Mouse (Mus musculus): ENCODE results near the gene Rab37. TPM values are rescaled to one million over a fixed set of nuclear protein-coding genes. Genes with fewer than 3 reads are reported as not detected.

Gene Rab37
- polyA plus RNA-seq, 1 experiment from 2014 or later, result 1.2 TPM

- H3K27ac ChIP-seq (replicated peaks; ENCODE audit: low read depth, low read length), result no peak overlapping the region
- no peak for DNase-seq (ENCODE audit: low spot score)
- H3K27me3 ChIP-seq (ENCODE audit: control insufficient read depth, insufficient read depth, low read length), result no peaks in the 10 kb centered on the region
- no peaks in the 10 kb centered on the region for H3K9me3 ChIP-seq (ENCODE audit: control insufficient read depth, low read length)
- no peak overlapping the region for H3K9ac ChIP-seq (ENCODE audit: low read length)
- no peaks in the 10 kb centered on the region for H3K36me3 ChIP-seq (ENCODE audit: control insufficient read depth, insufficient read depth, low read length)
- no peak overlapping the region for H3K4me2 ChIP-seq (ENCODE audit: low read depth, severe bottlenecking)
- WGBS, result 55% methylated on average over 8 of the region's 8 CpGs
- H3K4me3 ChIP-seq (ENCODE audit: low read depth, low read length), result no peak overlapping the region
- ATAC-seq (ENCODE audit: insufficient number of reproducible peaks, low FRiP score, low TSS enrichment, low read depth), result no peak
- peaks cover 22% of the 10 kb centered on the region for H3K4me1 ChIP-seq (ENCODE audit: control insufficient read depth, insufficient read depth, low read length)
Observed at GRCm38 (mm10) chr11:115104769-115105563, 13.7 kb downstream of the Rab37 start.

- peaks cover 11% of the 10 kb centered on the region for H3K4me1 ChIP-seq (ENCODE audit: control insufficient read depth, insufficient read depth, low read length)
- no peak overlapping the region for H3K4me3 ChIP-seq (ENCODE audit: low read depth, low read length)
- H3K36me3 ChIP-seq (ENCODE audit: control insufficient read depth, insufficient read depth, low read length), result no peaks in the 10 kb centered on the region
- no peak overlapping the region for H3K4me2 ChIP-seq (ENCODE audit: low read depth, severe bottlenecking)
- DNase-seq (ENCODE audit: low spot score) (no peak), ATAC-seq (ENCODE audit: insufficient number of reproducible peaks, low FRiP score, low TSS enrichment, low read depth) (no peak)
- no peak overlapping the region for H3K9ac ChIP-seq (ENCODE audit: low read length)
- H3K27me3 ChIP-seq (ENCODE audit: control insufficient read depth, insufficient read depth, low read length), result no peaks in the 10 kb centered on the region
- H3K9me3 ChIP-seq (ENCODE audit: control insufficient read depth, low read length), result no peaks in the 10 kb centered on the region
- H3K27ac ChIP-seq (replicated peaks; ENCODE audit: low read depth, low read length), result no peak overlapping the region
- 78% methylated on average over 2 of the region's 2 CpGs for WGBS
Observed at GRCm38 (mm10) chr11:115106638-115107037, 15.4 kb downstream of the Rab37 start.

DNA sequence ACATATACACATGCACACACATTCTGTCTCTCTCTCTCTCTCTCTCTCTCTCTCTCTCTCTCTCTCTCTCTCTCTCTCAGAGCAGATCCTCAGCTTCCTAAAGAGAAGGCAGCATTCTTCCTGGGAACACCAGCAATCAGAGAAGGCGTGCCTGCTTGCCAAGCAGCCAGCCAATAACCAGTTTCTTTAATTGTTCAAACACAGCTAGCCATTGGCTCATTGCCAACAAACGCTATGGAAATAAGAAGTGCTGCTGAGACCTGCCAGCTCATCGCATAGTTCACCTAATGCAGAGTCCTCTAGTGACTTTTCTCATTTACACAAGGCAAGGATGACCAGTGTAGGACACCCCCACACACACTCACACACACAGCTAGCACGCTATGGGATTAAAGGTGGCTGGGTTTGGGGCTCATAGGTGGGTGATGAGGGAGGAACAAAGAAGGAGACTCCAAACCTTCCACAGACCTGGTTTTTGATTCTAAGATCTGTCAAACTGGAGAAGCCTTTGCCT is 16.2 kb downstream of the Rab37 start:
- H3K27ac ChIP-seq (replicated peaks; ENCODE audit: low read depth, low read length), result no peak overlapping the region
- H3K4me3 ChIP-seq (ENCODE audit: low read depth, low read length), result no peak overlapping the region
- no peaks in the 10 kb centered on the region for H3K27me3 ChIP-seq (ENCODE audit: control insufficient read depth, insufficient read depth, low read length)
- 60% methylated on average over 4 of the region's 4 CpGs for WGBS
- DNase-seq (ENCODE audit: low spot score), result no peak
- no peaks in the 10 kb centered on the region for H3K36me3 ChIP-seq (ENCODE audit: control insufficient read depth, insufficient read depth, low read length)
- H3K9ac ChIP-seq (ENCODE audit: low read length), result no peak overlapping the region
- ATAC-seq (ENCODE audit: insufficient number of reproducible peaks, low FRiP score, low TSS enrichment, low read depth), result no peak
- H3K9me3 ChIP-seq (ENCODE audit: control insufficient read depth, low read length), result no peaks in the 10 kb centered on the region
- H3K4me2 ChIP-seq (ENCODE audit: low read depth, severe bottlenecking), result no peak overlapping the region
- peaks cover 8% of the 10 kb centered on the region; the same call in 1 of the 2 replicates for H3K4me1 ChIP-seq (ENCODE audit: control insufficient read depth, insufficient read depth, low read length)

- peaks cover 8% of the 10 kb centered on the region; the same call in 1 of the 2 replicates for H3K4me1 ChIP-seq (ENCODE audit: control insufficient read depth, insufficient read depth, low read length)
- no peak for DNase-seq (ENCODE audit: low spot score)
- H3K9ac ChIP-seq (ENCODE audit: low read length), result no peak overlapping the region
- H3K9me3 ChIP-seq (ENCODE audit: control insufficient read depth, low read length), result no peaks in the 10 kb centered on the region
- WGBS, result 87% methylated on average over 8 of the region's 8 CpGs
- no peaks in the 10 kb centered on the region for H3K27me3 ChIP-seq (ENCODE audit: control insufficient read depth, insufficient read depth, low read length)
- H3K4me2 ChIP-seq (ENCODE audit: low read depth, severe bottlenecking), result no peak overlapping the region
- H3K36me3 ChIP-seq (ENCODE audit: control insufficient read depth, insufficient read depth, low read length), result no peaks in the 10 kb centered on the region
- H3K27ac ChIP-seq (replicated peaks; ENCODE audit: low read depth, low read length), result no peak overlapping the region
- no peak for ATAC-seq (ENCODE audit: insufficient number of reproducible peaks, low FRiP score, low TSS enrichment, low read depth)
- H3K4me3 ChIP-seq (ENCODE audit: low read depth, low read length), result no peak overlapping the region
Observed at GRCm38 (mm10) chr11:115108176-115108575, 16.9 kb downstream of the Rab37 start.

DNA sequence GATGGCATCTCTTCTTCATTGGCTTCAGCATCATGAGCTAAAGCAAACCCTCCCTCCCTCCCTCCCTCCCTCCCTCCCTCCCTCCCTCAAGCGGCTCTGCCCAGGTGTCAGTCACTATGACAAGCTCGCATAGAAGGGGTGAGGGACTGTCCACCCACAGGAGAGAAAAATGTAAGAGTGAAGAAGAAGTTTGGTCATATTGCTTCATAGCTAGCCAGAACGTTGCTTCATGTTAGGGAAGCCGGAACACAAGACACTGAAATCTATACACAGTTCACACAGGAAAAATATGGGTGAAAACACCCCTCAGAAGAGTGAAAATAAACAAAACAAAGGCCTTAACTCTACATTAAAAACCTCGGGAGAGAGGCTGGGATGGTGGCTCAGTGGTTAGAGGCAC is 19.0 kb downstream of the Rab37 start:
- Histone ChIP-seq H3K9me3 (ENCODE audit: control insufficient read depth, low read length) (no peaks in the 10 kb centered on the region), H3K4me2 (ENCODE audit: low read depth, severe bottlenecking) (no peak overlapping the region), H3K27me3 (ENCODE audit: control insufficient read depth, insufficient read depth, low read length) (no peaks in the 10 kb centered on the region), H3K9ac (ENCODE audit: low read length) (no peak overlapping the region), H3K27ac (replicated peaks; ENCODE audit: low read depth, low read length) (no peak overlapping the region), H3K4me1 (ENCODE audit: control insufficient read depth, insufficient read depth, low read length) (0 out of 2 replicates have a peak, but pooled peaks cover 2% of the 10 kb centered on the region), H3K4me3 (ENCODE audit: low read depth, low read length) (no peak overlapping the region), H3K36me3 (ENCODE audit: control insufficient read depth, insufficient read depth, low read length) (no peaks in the 10 kb centered on the region)
- DNase-seq (ENCODE audit: low spot score), result no peak
- no peak for ATAC-seq (ENCODE audit: insufficient number of reproducible peaks, low FRiP score, low TSS enrichment, low read depth)
- 78% methylated on average over 4 of the region's 5 CpGs for WGBS

GRCm38 (mm10) chr11:115112196-115112595 is 21.0 kb downstream of the Rab37 start:
- ATAC-seq (ENCODE audit: insufficient number of reproducible peaks, low FRiP score, low TSS enrichment, low read depth) (no peak), DNase-seq (ENCODE audit: low spot score) (no peak)
- Histone ChIP-seq H3K9me3 (ENCODE audit: control insufficient read depth, low read length) (no peaks in the 10 kb centered on the region), H3K27me3 (ENCODE audit: control insufficient read depth, insufficient read depth, low read length) (no peaks in the 10 kb centered on the region), H3K9ac (ENCODE audit: low read length) (no peak overlapping the region), H3K4me3 (ENCODE audit: low read depth, low read length) (no peak overlapping the region), H3K27ac (replicated peaks; ENCODE audit: low read depth, low read length) (no peak overlapping the region), H3K4me1 (ENCODE audit: control insufficient read depth, insufficient read depth, low read length) (0 out of 2 replicates have a peak, but pooled peaks cover 2% of the 10 kb centered on the region), H3K4me2 (ENCODE audit: low read depth, severe bottlenecking) (no peak overlapping the region), H3K36me3 (ENCODE audit: control insufficient read depth, insufficient read depth, low read length) (no peaks in the 10 kb centered on the region)
- 43% methylated on average over 3 of the region's 3 CpGs for WGBS

DNA sequence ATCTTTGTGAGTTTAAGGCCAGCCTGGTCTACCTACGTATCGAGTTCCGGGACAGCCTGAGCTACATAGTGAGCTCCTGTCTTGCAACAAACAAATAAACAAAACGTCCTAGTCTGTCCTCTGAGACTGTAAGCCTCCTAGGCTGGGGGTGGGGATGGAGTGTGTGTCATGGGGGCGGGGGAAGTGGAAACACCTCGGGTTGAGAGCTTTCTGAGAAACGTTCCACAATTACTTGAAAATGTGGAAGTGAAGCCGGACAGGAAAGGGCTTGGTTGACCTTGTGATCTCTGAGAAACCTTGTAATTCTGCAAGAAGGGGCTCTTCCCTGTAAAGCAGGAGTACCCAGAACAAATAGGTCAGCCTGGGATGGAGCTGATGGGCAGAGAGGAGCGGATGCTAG is 28.2 kb downstream of the Rab37 start:
- Histone ChIP-seq H3K27me3 (ENCODE audit: control insufficient read depth, insufficient read depth, low read length) (no peaks in the 10 kb centered on the region), H3K36me3 (ENCODE audit: control insufficient read depth, insufficient read depth, low read length) (no peaks in the 10 kb centered on the region), H3K4me1 (ENCODE audit: control insufficient read depth, insufficient read depth, low read length) (no peaks in the 10 kb centered on the region), H3K9ac (ENCODE audit: low read length) (no peak overlapping the region), H3K4me3 (ENCODE audit: low read depth, low read length) (no peak overlapping the region), H3K4me2 (ENCODE audit: low read depth, severe bottlenecking) (no peak overlapping the region), H3K9me3 (ENCODE audit: control insufficient read depth, low read length) (no peaks in the 10 kb centered on the region), H3K27ac (replicated peaks; ENCODE audit: low read depth, low read length) (no peak overlapping the region)
- DNase-seq (ENCODE audit: low spot score) (no peak), ATAC-seq (ENCODE audit: insufficient number of reproducible peaks, low FRiP score, low TSS enrichment, low read depth) (no peak)
- WGBS, result 71% methylated on average over 9 of the region's 9 CpGs

DNA sequence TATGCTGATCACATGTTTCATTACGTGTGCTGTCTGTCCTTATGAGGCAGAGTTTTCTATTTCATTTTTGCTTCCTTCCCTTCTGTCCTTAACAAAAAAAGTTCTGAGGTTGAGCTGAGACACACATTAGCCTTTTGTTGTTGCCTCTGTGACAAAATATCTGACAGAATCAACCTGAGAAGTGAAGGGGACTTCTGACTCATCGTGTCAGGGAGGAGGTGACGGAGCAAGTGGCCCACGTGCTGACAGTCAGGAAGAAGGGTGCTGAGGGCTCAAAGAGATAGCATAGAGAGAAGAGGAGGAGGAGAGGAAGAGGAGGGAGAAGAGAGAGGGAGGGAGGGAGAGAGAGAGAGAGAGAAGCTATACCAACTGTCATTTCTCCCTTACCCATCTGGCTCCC is 37.3 kb downstream of the Rab37 start:
- ATAC-seq (ENCODE audit: insufficient number of reproducible peaks, low FRiP score, low TSS enrichment, low read depth) (no peak), DNase-seq (ENCODE audit: low spot score) (no peak)
- Histone ChIP-seq H3K4me3 (ENCODE audit: low read depth, low read length) (no peak overlapping the region), H3K4me1 (ENCODE audit: control insufficient read depth, insufficient read depth, low read length) (no peaks in the 10 kb centered on the region), H3K9me3 (ENCODE audit: control insufficient read depth, low read length) (no peaks in the 10 kb centered on the region), H3K36me3 (ENCODE audit: control insufficient read depth, insufficient read depth, low read length) (no peaks in the 10 kb centered on the region), H3K4me2 (ENCODE audit: low read depth, severe bottlenecking) (no peak overlapping the region), H3K27me3 (ENCODE audit: control insufficient read depth, insufficient read depth, low read length) (no peaks in the 10 kb centered on the region), H3K27ac (replicated peaks; ENCODE audit: low read depth, low read length) (no peak overlapping the region), H3K9ac (ENCODE audit: low read length) (no peak overlapping the region)
- 86% methylated on average over 4 of the region's 4 CpGs for WGBS

All from limb, embryonic 11.5 days (tissue).